Mouse (Mus musculus) cerebellum, adult 8-10 months (tissue): ENCODE data around the gene Pax5.

Source experiments
- DNase-seq: peaks from one replicate; pipeline ENCODE4 v3.0.0; 2022

Pax5 gene

DNA sequence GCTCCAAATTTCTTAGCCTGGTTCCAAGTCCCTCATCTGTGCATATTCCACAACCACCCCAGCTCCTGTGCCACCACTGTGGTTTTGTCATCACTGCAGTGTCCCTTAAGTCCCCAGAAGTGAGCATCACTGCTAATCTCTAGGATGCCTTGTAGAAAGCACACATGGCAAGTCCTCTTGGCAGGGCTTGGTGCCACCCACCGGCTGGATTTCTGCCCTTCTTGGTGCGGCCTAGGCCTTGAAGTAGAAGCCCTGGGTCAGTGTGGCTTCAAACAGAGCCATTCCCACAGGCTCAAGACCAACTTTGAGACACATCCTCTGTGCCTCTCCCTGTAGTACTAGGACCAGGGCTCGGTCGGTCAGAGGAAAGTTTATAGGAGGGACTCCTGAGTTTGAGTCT lies 174.6 kb downstream of the Pax5 start:
- DNase-seq: no peak

DNA sequence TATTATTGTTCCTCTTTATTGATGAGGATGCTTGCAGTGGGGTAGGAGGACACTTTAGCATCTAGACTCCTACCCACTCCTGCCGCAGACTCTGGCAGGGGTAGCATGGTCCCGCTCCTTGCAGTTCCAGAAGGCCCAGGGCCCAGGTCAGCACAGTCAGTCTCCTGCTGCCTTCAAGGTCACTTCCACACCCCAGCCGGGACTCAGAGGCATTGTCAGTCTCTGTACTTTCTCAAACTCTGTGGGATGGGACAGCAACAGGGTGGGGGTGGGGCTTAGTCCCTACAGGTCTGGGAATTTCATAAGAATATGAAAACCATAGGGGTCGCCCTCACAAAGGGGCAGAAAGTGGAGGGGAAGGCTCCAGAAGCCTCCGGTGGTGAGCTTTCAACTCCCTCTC lies 177.0 kb downstream of the Pax5 start:
- no peak for DNase-seq

- DNase-seq: no peak
These were observed 177.6 kb downstream of the Pax5 start for GRCm38 (mm10) chr4:44532731-44533130.

DNA sequence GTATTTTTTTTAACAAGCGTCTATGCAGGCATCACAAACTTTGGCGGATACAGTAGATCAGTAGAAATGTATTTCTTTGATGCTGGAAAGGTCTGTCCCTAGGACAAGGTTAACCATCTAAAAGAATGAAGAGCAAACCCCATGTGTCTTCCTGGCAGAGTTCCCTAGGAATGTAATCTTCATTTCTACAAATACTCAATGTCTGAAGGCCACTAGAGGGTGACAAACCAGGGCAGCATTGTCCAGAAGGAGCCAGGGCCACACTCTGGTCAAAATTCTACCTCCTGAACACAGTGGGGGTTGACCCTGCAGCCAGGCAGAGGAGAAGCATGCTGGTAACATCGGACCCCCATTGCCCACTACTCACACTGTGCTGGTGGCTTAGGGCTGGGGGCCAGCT lies 185.0 kb downstream of the Pax5 start:
- DNase-seq: no peak

GRCm38 (mm10) chr4:44518923-44519322 lies 191.4 kb downstream of the Pax5 start:
- DNase-seq: no peak

GRCm38 (mm10) chr4:44513981-44514380 lies 196.3 kb downstream of the Pax5 start:
- no peak for DNase-seq

GRCm38 (mm10) chr4:44511682-44512081 lies 198.6 kb downstream of the Pax5 start:
- no peak for DNase-seq

GRCm38 (mm10) chr4:44508386-44509226 lies 201.7 kb downstream of the Pax5 start:
- DNase-seq: no peak

DNA sequence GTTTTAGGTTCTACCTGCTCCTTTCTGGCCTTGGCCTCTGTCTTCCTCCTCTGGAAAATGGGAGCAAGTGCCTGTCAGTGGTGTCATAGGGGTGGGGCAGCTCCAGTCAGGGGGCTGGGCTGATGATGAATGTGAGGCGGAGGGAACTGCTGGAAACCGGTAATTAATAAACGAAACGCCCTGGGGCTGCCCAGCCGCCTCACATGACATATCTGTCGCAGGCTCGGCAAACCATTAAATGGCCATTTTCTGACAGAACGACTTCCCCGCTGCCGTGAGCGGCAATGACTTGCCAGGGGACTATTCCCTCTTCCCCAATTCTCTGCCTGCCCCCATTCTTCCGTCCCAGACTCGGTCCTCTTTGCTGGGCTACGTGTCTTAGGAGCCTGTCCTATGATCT lies 202.4 kb downstream of the Pax5 start:
- no peak for DNase-seq

GRCm38 (mm10) chr4:44504998-44505397 lies 205.3 kb downstream of the Pax5 start:
- no peak for DNase-seq

GRCm38 (mm10) chr4:44502196-44502867 lies 208.0 kb downstream of the Pax5 start:
- DNase-seq: no peak

- no peak for DNase-seq
These were observed 212.1 kb downstream of the Pax5 start for GRCm38 (mm10) chr4:44498156-44498555.

- DNase-seq: no peak
These were observed 214.5 kb downstream of the Pax5 start for GRCm38 (mm10) chr4:44495836-44496235.

DNA sequence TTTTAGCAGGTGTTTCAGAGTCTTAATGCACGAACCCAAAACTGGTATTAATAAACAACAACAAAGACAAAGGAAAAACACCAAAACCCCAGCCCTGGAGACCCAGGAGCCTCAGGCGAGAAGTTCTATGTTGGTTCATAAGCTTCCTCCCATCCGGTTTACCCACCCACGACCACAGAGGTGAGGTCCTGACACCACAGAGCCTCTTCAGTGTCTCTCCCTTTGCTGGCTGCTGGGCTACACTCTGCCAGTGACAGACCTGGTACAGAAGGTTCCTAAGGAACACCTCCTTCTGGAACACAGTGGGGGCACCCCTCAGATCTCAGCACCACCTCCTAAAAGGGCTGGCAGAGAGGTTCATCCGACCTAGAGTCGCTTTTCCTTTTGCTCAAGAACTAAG lies 216.5 kb downstream of the Pax5 start:
- DNase-seq: no peak

GRCm38 (mm10) chr4:44490872-44491271 lies 219.4 kb downstream of the Pax5 start:
- DNase-seq: no peak

GRCm38 (mm10) chr4:44488702-44489101 lies 221.6 kb downstream of the Pax5 start:
- DNase-seq: no peak

DNA sequence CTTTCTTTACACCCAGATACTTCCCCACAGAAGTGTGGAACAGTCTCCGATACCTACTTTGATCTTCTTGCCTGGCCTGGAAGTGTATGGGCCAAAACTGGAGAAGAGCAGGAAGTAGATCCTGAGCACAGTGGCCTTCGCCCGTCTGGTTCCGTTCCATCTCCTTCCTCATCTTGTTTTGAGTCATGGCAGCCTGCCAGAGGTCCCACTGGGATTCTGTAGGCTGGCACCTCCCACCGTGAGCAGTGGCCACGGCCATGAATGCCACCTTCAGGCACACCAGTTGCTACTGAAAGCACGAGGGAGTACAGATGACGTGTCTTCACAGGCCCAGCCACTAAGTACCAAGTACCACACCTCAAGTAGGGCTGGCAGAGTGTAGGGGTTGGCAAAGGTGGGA lies 222.1 kb downstream of the Pax5 start:
- no peak for DNase-seq

GRCm38 (mm10) chr4:44482851-44483250 lies 227.4 kb downstream of the Pax5 start:
- no peak for DNase-seq

- DNase-seq: no peak
These were observed 230.5 kb downstream of the Pax5 start for GRCm38 (mm10) chr4:44479755-44480154.
